Mouse (Mus musculus): ENCODE results near the gene Plcd1. TPM values are rescaled to one million over a fixed set of nuclear protein-coding genes. Genes with fewer than 3 reads are reported as not detected.

The Plcd1 gene
- polyA plus RNA-seq, 1 experiment = 8.8 TPM

GRCm38 (mm10) chr9:119088148-119088801 lies 5.0 kb downstream of the Plcd1 start:
- H3ac ChIP-seq (ENCODE audit: control insufficient read depth, insufficient read length, low read depth) = no peak overlapping the region
- no peak overlapping the region for H3K4me3 ChIP-seq (ENCODE audit: insufficient read depth, poor library complexity, severe bottlenecking)
- no peaks in the 10 kb centered on the region for H3K79me2 ChIP-seq (ENCODE audit: control insufficient read depth, insufficient read depth)
- no peak for TF ChIP-seq CTCF (IDR thresholded peaks at IDR 0.05; ENCODE audit: control insufficient read depth, insufficient read depth, insufficient read length)
- TF ChIP-seq MYOD1 (IDR thresholded peaks at IDR 0.05; ENCODE audit: control insufficient read depth, insufficient read length, low read depth) = no peak
- TF ChIP-seq CEBPB (IDR thresholded peaks at IDR 0.05; ENCODE audit: low read depth) = no peak
- TF ChIP-seq USF1 (IDR thresholded peaks at IDR 0.05; ENCODE audit: low read depth) = no peak
- TF ChIP-seq MAX (IDR thresholded peaks at IDR 0.05) = no peak
- no peak for TF ChIP-seq MYOG (IDR thresholded peaks at IDR 0.05; ENCODE audit: control insufficient read depth, extremely low read depth, insufficient read length)
- TF ChIP-seq FOSL1 (IDR thresholded peaks at IDR 0.05; ENCODE audit: insufficient read depth, low read length, poor library complexity, severe bottlenecking) = no peak
- H3K79me3 ChIP-seq (ENCODE audit: low read depth) = no peaks in the 10 kb centered on the region
- H3K27me3 ChIP-seq (ENCODE audit: control insufficient read depth, insufficient read depth, insufficient read length) = no peaks in the 10 kb centered on the region
- no peaks in the 10 kb centered on the region for H3K36me3 ChIP-seq (ENCODE audit: control insufficient read depth, insufficient read depth)

DNA sequence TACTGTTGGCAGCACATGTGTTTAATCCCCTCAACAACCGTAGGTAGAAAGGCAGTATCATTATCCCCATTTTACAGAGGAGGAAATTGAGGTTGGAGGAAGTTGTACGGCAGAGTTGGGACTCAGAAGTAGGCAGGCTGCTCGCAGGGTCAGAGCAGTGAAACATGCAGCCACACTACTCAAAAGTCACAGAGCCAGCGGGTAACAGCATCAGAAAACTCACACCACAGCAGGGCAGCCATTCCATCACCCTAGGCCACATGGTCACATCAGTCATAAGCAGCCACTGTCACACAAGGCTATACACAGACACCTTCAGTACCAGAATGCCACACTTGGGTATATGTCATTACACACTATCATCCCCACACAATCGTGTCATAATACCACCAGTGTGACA lies 6.0 kb downstream of the Plcd1 start:
- no peak overlapping the region for H3K4me3 ChIP-seq (ENCODE audit: insufficient read depth, poor library complexity, severe bottlenecking)
- H3K27me3 ChIP-seq (ENCODE audit: control insufficient read depth, insufficient read depth, insufficient read length) = no peaks in the 10 kb centered on the region
- no peaks in the 10 kb centered on the region for H3K79me2 ChIP-seq (ENCODE audit: control insufficient read depth, insufficient read depth)
- H3K79me3 ChIP-seq (ENCODE audit: low read depth) = no peaks in the 10 kb centered on the region
- no peak overlapping the region for H3ac ChIP-seq (ENCODE audit: control insufficient read depth, insufficient read length, low read depth)
- no peaks in the 10 kb centered on the region for H3K36me3 ChIP-seq (ENCODE audit: control insufficient read depth, insufficient read depth)
- TF ChIP-seq CEBPB (IDR thresholded peaks at IDR 0.05; ENCODE audit: low read depth) = no peak
- TF ChIP-seq MAX (IDR thresholded peaks at IDR 0.05) = no peak
- no peak for TF ChIP-seq MYOG (IDR thresholded peaks at IDR 0.05; ENCODE audit: control insufficient read depth, extremely low read depth, insufficient read length)
- no peak for TF ChIP-seq MYOD1 (IDR thresholded peaks at IDR 0.05; ENCODE audit: control insufficient read depth, insufficient read length, low read depth)
- TF ChIP-seq USF1 (IDR thresholded peaks at IDR 0.05; ENCODE audit: low read depth) = no peak
- TF ChIP-seq CTCF (IDR thresholded peaks at IDR 0.05; ENCODE audit: control insufficient read depth, insufficient read depth, insufficient read length) = no peak
- no peak for TF ChIP-seq FOSL1 (IDR thresholded peaks at IDR 0.05; ENCODE audit: insufficient read depth, low read length, poor library complexity, severe bottlenecking)

DNA sequence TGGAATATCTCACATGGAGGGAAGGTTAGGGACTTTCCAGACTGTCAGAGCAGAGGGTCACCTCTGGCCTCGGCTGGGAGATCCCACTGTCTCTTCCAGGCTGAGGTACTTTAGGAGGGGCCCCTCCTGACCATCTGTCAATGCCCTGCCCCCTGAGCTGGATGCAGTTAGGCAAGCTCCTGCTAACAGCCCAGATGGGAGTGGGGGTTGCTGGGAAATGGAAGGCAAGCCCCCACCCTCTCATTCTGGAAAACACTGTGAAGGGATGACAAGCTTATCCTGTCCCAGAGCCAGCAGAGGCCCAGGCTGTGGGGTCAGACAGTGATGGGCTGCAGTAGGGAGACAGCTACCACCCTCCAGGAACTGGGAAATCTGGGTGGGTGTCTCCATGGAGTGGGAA lies 6.9 kb downstream of the Plcd1 start:
- Histone ChIP-seq H3K27me3 (ENCODE audit: control insufficient read depth, insufficient read depth, insufficient read length) (no peaks in the 10 kb centered on the region), H3K79me2 (ENCODE audit: control insufficient read depth, insufficient read depth) (no peaks in the 10 kb centered on the region), H3K4me3 (ENCODE audit: insufficient read depth, poor library complexity, severe bottlenecking) (no peak overlapping the region), H3K36me3 (ENCODE audit: control insufficient read depth, insufficient read depth) (no peaks in the 10 kb centered on the region), H3K79me3 (ENCODE audit: low read depth) (no peaks in the 10 kb centered on the region), H3ac (ENCODE audit: control insufficient read depth, insufficient read length, low read depth) (no peak overlapping the region)
- TF ChIP-seq USF1 (IDR thresholded peaks at IDR 0.05; ENCODE audit: low read depth) (no peak), MYOG (IDR thresholded peaks at IDR 0.05; ENCODE audit: control insufficient read depth, extremely low read depth, insufficient read length) (no peak), MYOD1 (IDR thresholded peaks at IDR 0.05; ENCODE audit: control insufficient read depth, insufficient read length, low read depth) (no peak), CEBPB (IDR thresholded peaks at IDR 0.05; ENCODE audit: low read depth) (no peak), CTCF (IDR thresholded peaks at IDR 0.05; ENCODE audit: control insufficient read depth, insufficient read depth, insufficient read length) (no peak), FOSL1 (IDR thresholded peaks at IDR 0.05; ENCODE audit: insufficient read depth, low read length, poor library complexity, severe bottlenecking) (no peak), MAX (IDR thresholded peaks at IDR 0.05) (no peak)

- TF ChIP-seq CTCF (IDR thresholded peaks at IDR 0.05; ENCODE audit: control insufficient read depth, insufficient read depth, insufficient read length) = no peak
- TF ChIP-seq MYOD1 (IDR thresholded peaks at IDR 0.05; ENCODE audit: control insufficient read depth, insufficient read length, low read depth) = no peak
- TF ChIP-seq USF1 (IDR thresholded peaks at IDR 0.05; ENCODE audit: low read depth) = no peak
- no peak for TF ChIP-seq MYOG (IDR thresholded peaks at IDR 0.05; ENCODE audit: control insufficient read depth, extremely low read depth, insufficient read length)
- TF ChIP-seq MAX (IDR thresholded peaks at IDR 0.05) = no peak
- TF ChIP-seq CEBPB (IDR thresholded peaks at IDR 0.05; ENCODE audit: low read depth) = no peak
- TF ChIP-seq FOSL1 (IDR thresholded peaks at IDR 0.05; ENCODE audit: insufficient read depth, low read length, poor library complexity, severe bottlenecking) = no peak
- Histone ChIP-seq H3K4me3 (ENCODE audit: insufficient read depth, poor library complexity, severe bottlenecking) (no peak overlapping the region), H3K36me3 (ENCODE audit: control insufficient read depth, insufficient read depth) (no peaks in the 10 kb centered on the region), H3K27me3 (ENCODE audit: control insufficient read depth, insufficient read depth, insufficient read length) (no peaks in the 10 kb centered on the region), H3K79me2 (ENCODE audit: control insufficient read depth, insufficient read depth) (no peaks in the 10 kb centered on the region), H3ac (ENCODE audit: control insufficient read depth, insufficient read length, low read depth) (no peak overlapping the region), H3K79me3 (ENCODE audit: low read depth) (no peaks in the 10 kb centered on the region)
Observed at GRCm38 (mm10) chr9:119083966-119084365, 9.3 kb downstream of the Plcd1 start.

DNA sequence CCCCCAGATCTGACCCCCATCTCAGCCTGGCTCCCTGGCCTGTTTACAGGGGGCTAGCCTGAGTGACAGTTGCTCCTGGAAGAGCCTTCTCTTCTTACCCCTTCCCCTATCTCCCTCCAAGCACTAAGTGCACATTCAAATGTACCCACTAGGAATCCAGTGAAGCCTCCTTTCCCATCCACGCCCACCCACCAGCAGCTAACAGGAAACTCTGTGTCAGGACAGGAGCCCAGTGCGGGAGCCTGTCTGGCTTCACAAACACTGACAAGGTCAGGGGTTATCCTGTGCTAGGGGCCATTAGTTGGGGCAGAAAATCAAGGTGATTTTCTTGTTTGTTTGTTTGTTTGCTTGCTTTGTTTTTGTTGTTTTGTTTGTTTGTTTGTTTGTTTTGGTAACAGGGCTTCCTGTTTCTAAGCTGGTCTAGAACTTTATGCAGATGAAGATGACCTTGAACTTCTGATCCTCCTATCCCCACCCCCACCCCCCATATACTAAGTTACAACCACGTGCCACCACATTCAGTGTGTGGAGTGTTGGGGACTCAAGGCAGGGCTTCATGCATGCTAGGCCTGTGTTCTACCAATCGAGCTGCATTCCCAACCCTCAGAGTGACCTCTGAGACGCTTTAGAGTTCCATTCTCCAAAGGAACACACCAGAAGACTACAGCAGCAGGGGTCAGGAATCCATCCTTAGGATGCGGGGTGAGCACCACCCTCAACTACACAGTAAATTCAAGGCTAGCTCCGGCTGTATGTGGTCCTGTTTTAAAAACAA lies 10.5 kb downstream of the Plcd1 start:
- H3K79me2 ChIP-seq (ENCODE audit: control insufficient read depth, insufficient read depth) = no peaks in the 10 kb centered on the region
- H3K36me3 ChIP-seq (ENCODE audit: control insufficient read depth, insufficient read depth) = no peaks in the 10 kb centered on the region
- H3K79me3 ChIP-seq (ENCODE audit: low read depth) = no peaks in the 10 kb centered on the region
- TF ChIP-seq FOSL1 (IDR thresholded peaks at IDR 0.05; ENCODE audit: insufficient read depth, low read length, poor library complexity, severe bottlenecking) (no peak), CTCF (IDR thresholded peaks at IDR 0.05; ENCODE audit: control insufficient read depth, insufficient read depth, insufficient read length) (no peak), MYOG (IDR thresholded peaks at IDR 0.05; ENCODE audit: control insufficient read depth, extremely low read depth, insufficient read length) (no peak), CEBPB (IDR thresholded peaks at IDR 0.05; ENCODE audit: low read depth) (no peak), USF1 (IDR thresholded peaks at IDR 0.05; ENCODE audit: low read depth) (no peak)
- no peak overlapping the region for H3ac ChIP-seq (ENCODE audit: control insufficient read depth, insufficient read length, low read depth)
- no peaks in the 10 kb centered on the region for H3K27me3 ChIP-seq (ENCODE audit: control insufficient read depth, insufficient read depth, insufficient read length)
- H3K4me3 ChIP-seq (ENCODE audit: insufficient read depth, poor library complexity, severe bottlenecking) = no peak overlapping the region

Data from C2C12 (cell line).